Mouse (Mus musculus) macrophage (primary cell): Measurements from ENCODE around the gene Lpp. TPM values are rescaled to one million over a fixed set of nuclear protein-coding genes. Genes with fewer than 3 reads are reported as not detected.
A peak's percentile ranks its signal among the peaks of the same experiment; 100 is the strongest.

Experiments used
- H3K27ac ChIP-seq: fragments of 350-480 bp; formaldehyde crosslinking; 2 replicates; pipeline ENCODE4 v1.9.0; 2021
- H3K36me3 ChIP-seq: fragments of 350-480 bp; formaldehyde crosslinking; 2 replicates; pipeline ENCODE4 v1.9.0; 2021; ENCODE audit errors: inconsistent target
- H3K4me3 ChIP-seq: fragments of 350-480 bp; formaldehyde crosslinking; 2 replicates; pipeline ENCODE4 v1.9.0; 2021; ENCODE audit errors: inconsistent target
- H3K79me2 ChIP-seq: fragments of 350-480 bp; formaldehyde crosslinking; 2 replicates; pipeline ENCODE4 v1.9.0; 2021; ENCODE audit errors: inconsistent target
- WGBS: methylation state at CpG from one replicate; pipeline ENCODE4 v1.1.7; 2026; ENCODE audit warnings: inconsistent platforms; ENCODE audit not compliant: missing documents; 5-methylcytosine and 5-hydroxymethylcytosine counted together
- polyA plus RNA-seq: library from polyadenylated mRNA; stranded (reverse); fragments of 250-400 nt; gene quantifications from 3 replicates; pipeline ENCODE4 v1.2.4, GENCODE M21; 2018; ENCODE audit warnings: inconsistent platforms

The Lpp gene
- polyA plus RNA-seq, 1 experiment from 2014 or later, result 15.6 TPM

DNA sequence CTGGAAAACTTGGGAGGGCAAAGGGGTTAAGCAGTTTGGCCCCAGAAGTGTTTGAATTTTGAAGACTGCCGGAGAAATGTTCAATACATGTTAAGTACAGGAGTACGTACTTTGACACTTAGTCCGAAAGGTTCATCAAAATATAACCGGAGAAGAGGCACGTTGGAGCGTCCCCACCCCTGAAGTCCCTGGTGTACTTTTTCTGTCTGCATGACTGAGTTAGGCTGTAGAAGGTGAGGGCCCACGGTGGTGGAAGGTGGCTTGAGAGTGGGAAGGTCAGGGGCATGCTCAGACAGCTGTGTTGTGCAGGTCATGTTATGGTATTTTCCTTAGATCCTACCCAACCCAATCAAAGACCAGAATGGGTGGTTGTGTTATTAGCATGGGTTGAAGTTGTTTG lies 1.4 kb upstream of the Lpp start:
- WGBS, result 89% methylated on average over 7 of the region's 7 CpGs
- Histone ChIP-seq H3K36me3 (no peaks in the 10 kb centered on the region), H3K27ac (no peak overlapping the region), H3K79me2 (peaks cover 30% of the 10 kb centered on the region; the same call in 1 of the 2 replicates), H3K4me3 (no peak overlapping the region)

DNA sequence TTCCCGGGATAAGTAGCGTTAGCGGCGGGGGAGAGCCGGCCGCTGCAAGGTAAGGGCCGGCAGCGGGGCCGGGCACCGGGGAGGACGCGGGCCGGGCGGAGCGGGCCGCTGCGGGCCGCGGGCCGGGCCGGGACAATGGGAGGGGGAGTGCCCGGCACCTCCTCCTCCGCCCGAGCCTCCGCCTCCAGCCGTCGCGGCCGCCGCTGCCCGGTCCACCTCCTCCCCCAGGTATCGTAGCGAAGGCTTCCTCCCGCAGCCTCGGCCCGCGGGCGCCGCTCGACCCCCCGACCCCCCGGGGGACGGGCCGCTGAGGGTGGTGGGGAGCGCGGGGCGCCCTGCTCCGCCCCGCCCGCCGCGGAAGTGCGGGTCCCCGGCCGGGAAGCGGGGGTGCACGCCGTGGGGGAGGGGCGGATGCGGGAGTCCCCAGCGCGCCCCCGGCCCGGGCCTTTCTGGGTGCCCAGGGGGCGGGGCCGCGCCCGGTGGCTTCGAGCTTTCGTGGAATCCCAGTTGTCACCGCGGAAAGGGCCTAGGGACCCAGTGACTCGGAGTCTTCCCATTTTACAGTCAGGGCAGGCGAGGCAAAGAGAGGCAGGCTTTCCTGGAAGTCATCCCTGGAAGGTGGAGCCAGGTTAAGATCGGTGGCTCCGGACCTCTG lies 376 bp downstream of the Lpp start:
- Histone ChIP-seq H3K27ac (peak overlapping the region; percentile 74), H3K79me2 (peaks cover 48% of the 10 kb centered on the region; the same call in 1 of the 2 replicates), H3K4me3 (peak overlapping the region; percentile 51), H3K36me3 (no peaks in the 10 kb centered on the region)
- WGBS, result under 1% methylated on average over 53 of the region's 76 CpGs

DNA sequence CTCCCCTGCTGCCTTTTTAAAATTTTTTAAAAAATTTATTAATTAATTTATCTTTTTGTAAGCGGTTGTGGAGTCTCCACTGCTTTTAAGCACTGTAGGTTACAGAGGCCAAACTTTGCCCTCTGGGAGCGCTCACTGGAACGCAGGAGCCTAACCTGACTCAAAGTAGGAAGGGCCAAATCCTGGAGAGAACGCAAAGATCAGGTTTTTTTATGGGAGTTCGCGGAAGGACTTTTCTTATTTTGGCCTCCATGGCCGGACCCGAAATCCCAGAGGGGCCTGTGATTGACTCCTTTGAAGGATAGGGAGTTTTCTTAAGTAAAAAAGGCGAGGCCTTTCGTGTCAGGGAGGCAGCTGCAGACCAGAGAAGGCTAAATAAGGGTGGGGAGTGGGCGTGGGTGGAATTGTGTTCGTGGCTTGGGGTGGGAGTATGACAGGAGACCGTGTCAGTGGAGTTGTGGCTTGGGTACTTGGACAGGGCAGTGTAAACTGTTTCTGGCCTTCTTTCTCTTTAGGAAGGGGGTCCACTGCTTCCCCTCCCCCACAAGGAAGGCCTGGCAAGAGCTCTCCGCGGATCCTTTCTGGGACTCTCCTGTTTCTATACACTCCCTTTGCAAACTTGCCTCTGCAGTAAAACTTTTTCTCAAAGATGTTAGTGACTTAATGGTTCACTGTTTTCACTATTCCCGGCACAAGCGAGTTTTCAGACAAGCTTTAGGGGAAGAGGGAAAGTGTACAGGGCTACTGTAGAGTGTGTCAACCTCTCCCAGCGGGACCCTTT lies 1.1 kb downstream of the Lpp start:
- Histone ChIP-seq H3K79me2 (peaks cover 55% of the 10 kb centered on the region; the same call in 1 of the 2 replicates), H3K36me3 (no peaks in the 10 kb centered on the region), H3K4me3 (peak overlapping the region; percentile 51), H3K27ac (peak overlapping the region; percentile 22; the same call in 1 of the 2 replicates)
- 48% methylated on average over 18 of the region's 18 CpGs for WGBS

DNA sequence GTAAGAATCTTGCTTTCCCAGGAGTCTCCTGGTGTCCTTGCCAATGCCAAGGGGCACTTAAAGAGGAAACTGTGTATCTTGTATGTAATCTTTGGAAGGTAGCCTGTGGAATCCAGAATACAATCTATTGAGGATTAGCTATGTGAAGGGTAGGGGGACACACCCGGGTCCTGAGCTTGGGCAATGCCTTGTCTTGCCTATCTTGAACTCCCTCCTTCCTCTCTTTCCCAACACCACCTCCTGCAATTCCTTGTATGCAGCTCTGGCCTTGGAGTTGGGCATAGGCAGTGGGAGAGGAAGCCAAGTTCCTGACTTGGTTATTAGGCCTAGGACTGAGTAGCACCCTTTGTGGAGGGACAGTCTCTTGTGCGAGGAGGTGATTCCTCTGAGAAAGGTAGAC lies 1.8 kb downstream of the Lpp start:
- H3K4me3 ChIP-seq, result no peak overlapping the region
- 81% methylated on average over 2 of the region's 2 CpGs for WGBS

DNA sequence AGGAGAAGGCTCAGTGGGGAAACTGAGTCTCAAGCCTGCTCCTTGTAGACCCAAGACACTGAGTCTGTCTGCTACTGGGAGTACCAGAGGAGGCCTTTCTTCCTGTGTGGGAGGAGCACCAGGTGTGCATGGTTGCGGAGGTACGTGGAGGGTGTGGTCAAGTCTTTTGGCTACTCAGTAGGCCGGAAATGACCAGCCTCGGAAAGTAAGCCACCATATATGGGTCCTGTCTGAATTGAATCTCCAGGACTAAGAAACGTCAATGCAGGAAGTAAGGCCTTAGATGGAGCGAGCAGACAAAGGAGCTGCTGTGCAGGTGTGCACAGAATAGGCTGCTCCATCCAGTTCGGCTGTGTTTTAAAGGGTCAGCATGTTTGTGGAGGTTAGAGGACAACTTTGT lies 3.2 kb downstream of the Lpp start:
- no peak overlapping the region for H3K27ac ChIP-seq
- H3K36me3 ChIP-seq, result no peaks in the 10 kb centered on the region
- peaks cover 76% of the 10 kb centered on the region; the same call in 1 of the 2 replicates for H3K79me2 ChIP-seq
- no peak overlapping the region for H3K4me3 ChIP-seq
- 93% methylated on average over 7 of the region's 7 CpGs for WGBS

More for the DNA sequence above, 1.8 kb downstream of the Lpp start:
- H3K79me2 ChIP-seq, result peaks cover 62% of the 10 kb centered on the region; the same call in 1 of the 2 replicates
- H3K27ac ChIP-seq, result no peak overlapping the region
- no peaks in the 10 kb centered on the region for H3K36me3 ChIP-seq

DNA sequence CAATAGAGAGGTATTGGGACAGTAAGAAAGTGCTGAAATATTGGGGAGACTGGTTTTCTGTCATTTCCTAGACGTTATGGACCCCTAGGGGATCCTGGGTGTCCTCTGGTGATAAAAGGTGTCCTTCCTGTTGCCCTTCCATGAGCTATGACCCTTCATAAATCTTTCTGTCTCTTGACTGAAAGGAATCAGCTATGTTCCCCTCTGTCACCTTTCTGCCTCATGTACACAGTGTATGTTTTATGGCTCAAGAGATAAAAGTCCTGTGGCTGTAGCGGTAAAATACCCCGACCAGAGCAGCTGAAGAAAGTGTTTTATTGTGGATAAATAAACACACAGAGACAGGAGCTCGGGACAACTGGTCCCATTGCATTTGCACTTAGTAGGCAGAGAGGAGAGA lies 5.2 kb downstream of the Lpp start:
- Histone ChIP-seq H3K36me3 (no peaks in the 10 kb centered on the region), H3K79me2 (peaks cover 91% of the 10 kb centered on the region; the same call in 1 of the 2 replicates), H3K4me3 (no peak overlapping the region), H3K27ac (no peak overlapping the region)
- 85% methylated on average over 4 of the region's 4 CpGs for WGBS

DNA sequence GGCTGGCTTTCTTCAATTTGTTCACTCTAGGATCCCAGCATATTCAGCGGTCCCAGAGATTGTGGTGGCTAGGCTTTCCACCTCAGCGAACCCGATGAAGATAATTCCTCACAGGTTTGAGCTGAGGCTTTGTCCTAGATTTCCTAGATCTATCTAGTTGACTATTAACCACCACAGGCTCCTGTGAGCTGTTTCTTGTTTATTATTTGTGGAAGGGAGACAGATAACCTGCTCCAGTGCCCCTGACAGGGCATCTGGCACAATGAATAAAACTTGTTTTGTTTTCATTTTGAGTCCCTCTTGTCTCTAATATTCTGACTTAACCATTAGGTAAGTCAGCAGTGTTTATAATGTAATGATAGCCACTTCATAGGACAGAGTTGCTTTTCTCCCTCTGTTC lies 5.6 kb downstream of the Lpp start:
- H3K27ac ChIP-seq, result no peak overlapping the region
- WGBS, result 91% methylated on average over 3 of the region's 3 CpGs
- peaks cover 94% of the 10 kb centered on the region; the same call in 1 of the 2 replicates for H3K79me2 ChIP-seq

DNA sequence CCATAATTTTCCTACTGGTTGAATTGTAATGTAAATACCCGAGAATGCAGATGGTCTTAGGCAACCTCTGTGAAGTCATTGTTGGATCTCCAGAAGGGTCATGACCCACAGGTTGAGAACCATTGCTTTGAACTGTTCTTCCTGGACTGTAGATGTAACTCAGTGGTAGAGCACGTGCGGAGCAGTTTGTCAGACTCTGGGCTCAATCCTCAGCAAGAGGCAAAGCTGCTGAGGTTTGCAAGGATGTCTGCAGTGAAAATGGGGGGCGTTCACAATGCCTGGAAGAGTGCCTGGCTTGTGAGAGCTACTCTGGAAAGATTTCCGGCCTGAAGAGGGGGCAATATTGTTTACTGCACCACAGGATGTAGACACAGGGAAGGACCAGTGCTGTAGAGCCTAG lies 6.2 kb downstream of the Lpp start:
- 91% methylated on average over 5 of the region's 5 CpGs for WGBS
- Histone ChIP-seq H3K27ac (no peak overlapping the region), H3K36me3 (no peaks in the 10 kb centered on the region), H3K4me3 (no peak overlapping the region), H3K79me2 (peaks cover 88% of the 10 kb centered on the region; the same call in 1 of the 2 replicates)

More for the DNA sequence above, 5.6 kb downstream of the Lpp start:
- Histone ChIP-seq H3K4me3 (no peak overlapping the region), H3K36me3 (no peaks in the 10 kb centered on the region)

DNA sequence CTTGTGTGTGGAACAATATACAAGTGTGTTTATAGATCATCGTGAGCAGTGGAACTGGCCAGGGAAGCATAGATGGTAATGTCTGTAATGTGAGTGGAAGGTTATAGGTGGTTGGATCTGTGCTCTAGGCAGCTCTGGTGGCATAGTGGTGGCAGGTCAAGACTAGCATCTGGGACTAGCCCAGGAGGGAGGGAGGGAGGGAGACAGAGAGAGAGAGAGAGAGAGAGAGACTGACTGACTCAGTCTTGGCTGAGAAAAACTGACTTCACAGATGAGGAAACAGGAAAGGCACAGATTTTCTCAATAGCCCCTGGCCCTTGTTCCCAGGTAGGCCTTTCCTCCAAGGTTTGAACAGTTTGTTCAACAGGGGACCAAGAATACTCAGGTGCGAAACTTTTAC lies 7.5 kb downstream of the Lpp start:
- Histone ChIP-seq H3K79me2 (peaks cover 75% of the 10 kb centered on the region; the same call in 1 of the 2 replicates), H3K36me3 (no peaks in the 10 kb centered on the region), H3K27ac (no peak overlapping the region), H3K4me3 (no peak overlapping the region)
- WGBS, result 96% methylated on average over 2 of the region's 2 CpGs

DNA sequence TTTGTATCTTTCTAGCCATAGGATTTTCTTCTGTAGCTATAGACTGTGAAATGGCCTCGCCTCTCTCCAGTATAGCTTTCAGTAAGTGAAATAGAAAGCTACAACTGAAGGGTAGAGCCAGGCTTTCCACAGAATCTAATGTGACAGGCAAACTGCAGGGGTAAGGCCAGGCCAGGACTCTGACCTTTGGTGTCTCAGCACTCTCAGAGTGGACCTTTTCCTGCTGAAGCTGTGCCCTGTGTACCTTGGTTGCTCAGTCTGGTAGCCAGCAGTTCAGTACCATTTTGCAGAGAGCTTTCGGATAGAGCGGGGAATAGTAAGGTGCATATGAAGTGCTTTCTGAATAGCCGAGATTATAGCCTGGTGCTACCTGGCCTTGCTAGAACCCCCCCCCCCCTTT lies 9.5 kb downstream of the Lpp start:
- Histone ChIP-seq H3K36me3 (no peaks in the 10 kb centered on the region), H3K4me3 (no peak overlapping the region), H3K79me2 (peaks cover 55% of the 10 kb centered on the region; the same call in 1 of the 2 replicates), H3K27ac (no peak overlapping the region)
- 92% methylated on average over 4 of the region's 4 CpGs for WGBS

DNA sequence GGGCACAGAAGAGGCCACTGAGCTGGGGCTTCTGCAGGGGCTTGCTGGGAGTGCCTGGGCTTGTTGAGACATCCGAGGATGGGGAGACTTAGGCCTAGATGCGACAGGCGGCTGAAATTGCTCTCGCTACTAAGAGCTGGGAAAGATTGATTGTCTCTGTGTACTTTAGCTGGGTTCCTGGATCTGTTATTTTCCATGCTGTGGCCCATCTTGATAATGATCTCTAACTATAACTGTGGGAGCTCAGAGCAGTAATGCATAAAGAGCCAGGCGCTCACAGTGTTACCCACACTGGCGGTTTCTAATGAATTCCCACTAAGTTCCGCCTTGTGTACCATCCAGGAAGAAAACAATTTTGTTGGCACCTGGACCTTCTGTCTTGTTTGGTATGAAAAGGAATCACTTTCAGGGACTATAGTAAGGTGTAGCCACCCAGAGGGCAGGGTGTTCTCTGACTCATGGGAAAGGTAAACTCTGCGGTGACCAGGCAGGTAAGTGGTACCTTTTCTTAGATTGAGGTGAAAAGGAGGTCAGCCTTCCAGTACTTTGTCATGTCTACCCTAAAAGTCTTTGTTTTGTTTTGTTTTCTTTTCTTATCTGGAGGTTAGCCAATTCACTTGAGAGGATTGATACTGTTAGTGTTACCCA lies 10.6 kb downstream of the Lpp start:
- WGBS, result 95% methylated on average over 8 of the region's 8 CpGs
- Histone ChIP-seq H3K4me3 (no peak overlapping the region), H3K27ac (no peak overlapping the region), H3K79me2 (peaks cover 44% of the 10 kb centered on the region; the same call in 1 of the 2 replicates), H3K36me3 (no peaks in the 10 kb centered on the region)

DNA sequence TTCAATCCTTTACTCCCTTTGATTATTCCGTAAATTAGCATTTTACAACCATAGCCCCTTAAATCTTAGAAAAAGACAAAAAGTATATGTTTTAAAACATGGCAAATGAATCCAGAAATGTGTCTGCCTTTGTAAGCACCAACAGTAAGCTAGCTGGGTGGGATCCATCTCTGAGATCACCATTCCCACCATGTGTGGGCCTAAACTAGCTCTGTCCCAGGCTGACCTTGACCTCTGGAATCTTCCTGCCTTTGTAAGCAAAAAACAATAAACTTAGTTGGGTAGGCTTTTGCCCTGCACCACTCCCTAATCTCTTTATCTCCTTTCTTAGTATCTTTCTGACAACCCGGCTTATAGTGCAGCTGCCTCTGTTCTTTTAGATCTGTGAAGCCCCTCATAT lies 13.2 kb downstream of the Lpp start:
- Histone ChIP-seq H3K36me3 (no peaks in the 10 kb centered on the region), H3K27ac (no peak overlapping the region), H3K79me2 (peaks cover 18% of the 10 kb centered on the region; the same call in 1 of the 2 replicates), H3K4me3 (no peak overlapping the region)
- WGBS, result 91% methylated on average over 2 of the region's 2 CpGs

DNA sequence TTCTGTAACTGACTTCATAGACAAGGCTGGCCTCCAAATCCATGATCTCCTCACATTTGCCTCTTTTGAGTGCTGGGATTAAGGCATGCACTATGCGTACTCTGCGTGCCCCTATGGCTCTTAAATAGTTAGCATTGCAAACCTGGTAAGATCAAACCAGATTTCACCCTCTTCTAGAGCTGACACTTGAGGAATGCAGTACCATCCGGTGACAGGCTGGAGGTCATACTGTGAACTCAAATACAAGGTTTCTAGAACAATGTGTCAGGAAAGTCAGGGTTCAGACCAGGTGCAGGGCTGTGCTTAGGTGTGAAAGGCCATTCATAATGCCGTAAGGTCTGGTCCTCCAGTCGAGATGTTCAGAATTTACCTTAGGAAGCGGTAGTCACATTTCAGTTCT lies 18.0 kb downstream of the Lpp start:
- WGBS, result 97% methylated on average over 6 of the region's 6 CpGs
- H3K36me3 ChIP-seq, result no peaks in the 10 kb centered on the region
- no peaks in the 10 kb centered on the region; the same call in 1 of the 2 replicates for H3K79me2 ChIP-seq
- H3K4me3 ChIP-seq, result no peak overlapping the region
- no peak overlapping the region for H3K27ac ChIP-seq

DNA sequence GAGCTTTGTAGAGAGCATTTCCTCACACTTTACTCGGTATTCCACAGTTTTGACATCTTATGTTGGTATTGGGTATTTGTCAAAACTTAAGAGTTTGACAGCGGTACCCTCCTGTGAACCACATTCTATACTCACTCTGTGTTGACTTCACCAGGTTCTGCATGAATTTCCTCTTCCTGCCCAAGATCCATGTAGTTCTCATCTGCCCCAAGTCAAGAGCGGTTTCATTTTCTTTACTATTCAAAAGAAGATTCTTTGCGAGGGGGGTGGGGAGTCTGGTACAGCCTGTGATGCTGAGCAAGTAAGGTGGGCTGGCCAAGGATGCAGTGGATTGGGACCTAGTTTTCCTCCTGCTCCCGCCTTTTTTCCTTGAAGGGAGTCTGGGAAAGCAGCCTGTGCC lies 18.9 kb downstream of the Lpp start:
- WGBS, result 77% methylated on average over 5 of the region's 5 CpGs
- no peak overlapping the region for H3K27ac ChIP-seq
- H3K4me3 ChIP-seq, result no peak overlapping the region
- no peaks in the 10 kb centered on the region; the same call in 1 of the 2 replicates for H3K79me2 ChIP-seq
- no peaks in the 10 kb centered on the region for H3K36me3 ChIP-seq
